Mouse (Mus musculus): Measurements from ENCODE around the gene Usp3. TPM values are rescaled to one million over a fixed set of nuclear protein-coding genes. Genes with fewer than 3 reads are reported as not detected.

Gene Usp3
- polyA plus RNA-seq, 1 experiment from 2014 or later, result 13.4 TPM

DNA sequence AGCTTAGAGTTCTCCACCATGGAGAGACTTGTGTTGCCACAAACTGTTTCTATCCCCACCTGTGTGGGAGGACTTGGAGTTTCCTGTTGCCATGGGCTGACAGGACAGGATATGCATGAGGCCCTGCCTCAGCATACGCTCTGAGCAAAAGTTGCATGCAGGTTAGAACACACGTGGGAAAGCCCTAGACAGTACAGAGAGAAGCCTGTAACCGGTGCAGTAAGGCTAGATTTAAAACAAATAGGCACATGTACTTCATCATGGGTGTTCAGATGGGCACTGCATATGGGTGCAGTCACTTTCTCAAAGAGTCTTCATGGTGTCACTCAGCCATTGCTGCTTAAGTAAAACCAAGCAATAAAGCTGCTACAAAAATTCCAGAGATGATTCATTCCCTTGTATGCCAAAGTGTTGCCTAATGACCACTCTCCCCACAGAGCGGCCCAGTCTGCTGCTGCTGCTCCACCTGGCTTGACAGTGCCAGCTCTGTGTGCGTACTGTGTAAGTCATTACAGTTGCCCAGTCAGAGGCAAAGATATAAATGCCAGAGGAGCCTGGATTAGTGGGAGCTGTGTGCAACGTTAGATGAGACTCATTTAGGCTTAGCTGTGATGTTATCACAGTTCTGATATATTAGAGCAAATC, 76.5 kb downstream of the Usp3 start:
- no peak for ATAC-seq (ENCODE audit: insufficient read depth)
- Histone ChIP-seq H3K27me3 (no peaks in the 10 kb centered on the region), H3K9ac (no peak overlapping the region), H3K36me3 (replicated peaks) (peaks cover 78% of the 10 kb centered on the region), H3K27ac (replicated peaks) (no peak overlapping the region), H3K9me3 (replicated peaks) (no peaks in the 10 kb centered on the region), H3K4me1 (replicated peaks) (peaks cover 33% of the 10 kb centered on the region), H3K4me3 (replicated peaks) (no peak overlapping the region), H3K4me2 (no peak overlapping the region)
- 76% methylated on average over 6 of the region's 6 CpGs for WGBS (ENCODE audit: insufficient replicate concordance)

DNA sequence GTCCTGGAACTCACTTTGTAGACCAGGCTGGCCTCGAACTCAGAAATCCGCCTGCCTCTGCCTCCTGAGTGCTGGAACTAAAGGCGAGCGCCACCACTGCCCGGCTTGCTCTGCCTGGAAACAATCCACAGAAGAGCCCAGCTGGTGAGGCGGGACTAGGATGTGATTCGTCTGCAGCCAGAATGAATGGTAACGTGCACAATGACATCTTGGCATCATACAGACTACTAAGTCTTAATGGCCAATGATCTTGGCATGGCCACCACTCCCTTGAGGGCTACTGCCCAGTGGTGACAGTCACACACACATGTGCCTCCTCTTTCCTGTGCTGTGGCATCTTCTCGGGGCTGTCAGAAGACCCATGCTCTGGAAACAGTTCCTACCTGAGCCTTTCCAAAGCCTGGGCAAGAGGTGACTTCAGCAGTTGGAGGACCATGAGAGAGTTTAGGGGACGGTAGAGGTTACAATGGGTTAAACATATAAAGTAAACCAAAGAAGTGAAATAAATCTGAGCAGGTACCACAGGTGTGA, 77.2 kb downstream of the Usp3 start:
- Histone ChIP-seq H3K4me1 (replicated peaks) (peaks cover 39% of the 10 kb centered on the region), H3K9ac (no peak overlapping the region), H3K4me2 (no peak overlapping the region), H3K36me3 (replicated peaks) (peaks cover 75% of the 10 kb centered on the region), H3K27me3 (no peaks in the 10 kb centered on the region), H3K27ac (replicated peaks) (no peak overlapping the region), H3K9me3 (replicated peaks) (no peaks in the 10 kb centered on the region), H3K4me3 (replicated peaks) (no peak overlapping the region)
- WGBS (ENCODE audit: insufficient replicate concordance), result 86% methylated on average over 10 of the region's 10 CpGs
- ATAC-seq (ENCODE audit: insufficient read depth), result no peak

DNA sequence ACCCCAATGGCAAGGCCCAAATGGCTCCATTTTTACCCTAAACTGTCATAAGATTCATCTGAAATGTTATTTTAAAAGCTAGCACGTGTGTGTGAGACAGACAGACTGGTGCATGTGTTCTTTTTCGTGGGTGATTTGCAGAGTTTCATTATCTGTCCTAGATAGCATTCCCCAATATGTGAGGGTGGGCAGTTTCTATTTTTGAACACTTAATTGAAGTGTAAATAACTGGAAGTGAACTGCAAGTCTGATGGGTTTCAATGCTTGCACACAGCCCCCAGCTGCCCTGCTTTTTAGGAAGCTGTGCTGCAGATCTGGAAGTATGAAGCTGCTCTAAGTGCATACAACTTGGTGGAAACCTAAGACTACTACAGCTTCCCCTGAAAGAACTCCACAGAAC, 77.8 kb downstream of the Usp3 start:
- no peak overlapping the region for H3K4me3 ChIP-seq (replicated peaks)
- H3K4me1 ChIP-seq (replicated peaks), result peaks cover 46% of the 10 kb centered on the region
- no peaks in the 10 kb centered on the region for H3K9me3 ChIP-seq (replicated peaks)
- no peak for ATAC-seq (ENCODE audit: insufficient read depth)
- no peak overlapping the region for H3K4me2 ChIP-seq
- H3K27ac ChIP-seq (replicated peaks), result no peak overlapping the region
- WGBS (ENCODE audit: insufficient replicate concordance), result 46% methylated on average over 2 of the region's 2 CpGs
- peaks cover 74% of the 10 kb centered on the region for H3K36me3 ChIP-seq (replicated peaks)
- no peak overlapping the region for H3K9ac ChIP-seq
- no peaks in the 10 kb centered on the region for H3K27me3 ChIP-seq

DNA sequence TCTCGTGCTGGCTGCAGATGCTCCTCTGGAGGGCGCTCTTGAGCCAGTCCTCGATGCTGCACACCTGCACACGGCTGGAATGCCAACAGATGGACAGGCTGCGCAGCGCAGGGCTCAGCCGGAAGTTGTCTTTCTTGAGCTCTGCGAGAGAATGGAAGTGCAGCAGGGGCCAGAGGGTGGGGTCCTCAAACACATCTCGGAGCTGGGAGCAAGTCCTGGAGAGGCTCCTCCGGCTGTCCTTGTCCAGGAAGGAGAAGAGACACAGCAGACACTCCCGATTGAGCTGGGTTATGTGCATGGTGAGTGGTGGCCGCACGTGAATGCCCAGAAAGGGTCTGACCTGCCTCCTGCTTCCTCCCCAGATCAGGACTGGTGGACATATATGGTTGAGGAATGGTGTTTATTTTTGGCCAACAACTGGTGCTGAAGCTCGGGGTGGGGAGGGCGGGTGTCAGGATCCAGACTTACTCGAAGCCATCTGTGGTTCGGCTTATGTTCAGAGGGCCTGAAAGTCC, 78.6 kb downstream of the Usp3 start, which contains the start of gene Fbxl22:
Gene Fbxl22, minus strand, starts transcription at position 338 of the 515 bp plus-strand sequence.
- H3K27ac ChIP-seq (replicated peaks), result no peak within 1 kb of the TSS
- H3K27me3 ChIP-seq, result no peaks in the 10 kb centered on the region
- H3K9ac ChIP-seq, result no peak within 1 kb of the TSS
- no peak within 1 kb of the TSS for H3K4me3 ChIP-seq (replicated peaks)
- H3K9me3 ChIP-seq (replicated peaks), result no peaks in the 10 kb centered on the region
- 73% methylated on average over 17 of the region's 17 CpGs for WGBS (ENCODE audit: insufficient replicate concordance)
- no peak within 1 kb of the TSS for H3K4me2 ChIP-seq
- ATAC-seq (ENCODE audit: insufficient read depth), result no peak
- peaks cover 74% of the 10 kb centered on the region for H3K36me3 ChIP-seq (replicated peaks)
- H3K4me1 ChIP-seq (replicated peaks), result peaks cover 53% of the 10 kb centered on the region

DNA sequence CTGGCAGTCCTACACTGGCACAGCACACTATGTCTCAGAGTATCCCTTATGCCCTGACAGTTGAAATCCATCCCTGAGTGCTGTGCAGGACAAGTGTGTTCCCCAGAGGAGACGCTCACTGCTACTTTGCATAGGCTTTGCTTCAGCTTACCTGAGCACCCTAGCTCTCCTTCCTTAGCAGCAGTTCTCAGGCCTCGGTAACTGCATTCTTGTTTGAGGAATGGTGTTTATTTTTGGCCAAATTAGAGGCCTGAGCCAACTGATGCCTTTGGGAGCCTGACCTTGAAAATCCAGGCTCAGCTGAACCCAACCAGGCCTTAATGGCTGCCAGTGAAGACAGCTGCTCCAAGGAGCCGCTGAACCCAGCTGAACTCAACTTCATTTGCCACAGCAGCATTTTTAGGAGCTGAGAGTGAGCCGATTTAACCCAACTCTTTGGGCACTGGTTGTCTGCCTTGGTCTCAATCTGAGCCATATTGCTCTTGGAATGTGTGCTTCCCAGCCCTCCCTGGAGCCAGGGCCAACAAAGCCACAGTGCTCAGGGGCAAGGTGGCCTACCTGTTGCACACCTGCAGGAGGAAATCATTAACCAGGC, 79.2 kb downstream of the Usp3 start:
- H3K4me2 ChIP-seq, result no peak overlapping the region
- H3K4me3 ChIP-seq (replicated peaks), result no peak overlapping the region
- peaks cover 75% of the 10 kb centered on the region for H3K36me3 ChIP-seq (replicated peaks)
- peaks cover 53% of the 10 kb centered on the region for H3K4me1 ChIP-seq (replicated peaks)
- H3K27me3 ChIP-seq, result no peaks in the 10 kb centered on the region
- no peak for ATAC-seq (ENCODE audit: insufficient read depth)
- no peak overlapping the region for H3K9ac ChIP-seq
- H3K9me3 ChIP-seq (replicated peaks), result no peaks in the 10 kb centered on the region
- WGBS (ENCODE audit: insufficient replicate concordance), result 87% methylated on average over 4 of the region's 4 CpGs
- H3K27ac ChIP-seq (replicated peaks), result no peak overlapping the region

DNA sequence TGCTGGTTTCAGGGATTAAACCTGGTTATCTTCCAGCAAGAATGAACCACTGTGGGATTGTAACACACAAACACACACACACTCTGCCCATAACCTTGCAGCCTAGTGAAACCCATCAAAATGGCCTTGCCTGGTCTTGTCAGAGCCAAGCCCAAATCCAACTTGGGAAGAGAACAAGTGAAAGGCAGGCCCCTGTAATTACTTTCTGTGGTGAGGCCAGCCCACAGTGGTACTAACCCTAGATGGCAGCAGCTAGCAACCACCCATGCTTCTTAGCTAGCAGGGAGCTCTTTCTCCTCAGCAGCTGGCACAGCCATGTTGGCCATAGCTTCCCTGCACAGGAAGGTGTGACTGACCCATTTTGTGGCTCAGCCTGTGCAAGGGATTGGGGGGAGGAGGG, 79.8 kb downstream of the Usp3 start:
- H3K36me3 ChIP-seq (replicated peaks), result peaks cover 75% of the 10 kb centered on the region
- H3K9ac ChIP-seq, result no peak overlapping the region
- 0 out of 2 replicates have a peak overlapping the region, but pooled peaks have one; percentile 11 for H3K4me2 ChIP-seq
- peaks cover 53% of the 10 kb centered on the region for H3K4me1 ChIP-seq (replicated peaks)
- no peak overlapping the region for H3K4me3 ChIP-seq (replicated peaks)
- H3K9me3 ChIP-seq (replicated peaks), result no peaks in the 10 kb centered on the region
- H3K27ac ChIP-seq (replicated peaks), result 0 out of 2 replicates have a peak overlapping the region, but pooled peaks have one; percentile 93
- ATAC-seq (ENCODE audit: insufficient read depth), result no peak
- H3K27me3 ChIP-seq, result no peaks in the 10 kb centered on the region

DNA sequence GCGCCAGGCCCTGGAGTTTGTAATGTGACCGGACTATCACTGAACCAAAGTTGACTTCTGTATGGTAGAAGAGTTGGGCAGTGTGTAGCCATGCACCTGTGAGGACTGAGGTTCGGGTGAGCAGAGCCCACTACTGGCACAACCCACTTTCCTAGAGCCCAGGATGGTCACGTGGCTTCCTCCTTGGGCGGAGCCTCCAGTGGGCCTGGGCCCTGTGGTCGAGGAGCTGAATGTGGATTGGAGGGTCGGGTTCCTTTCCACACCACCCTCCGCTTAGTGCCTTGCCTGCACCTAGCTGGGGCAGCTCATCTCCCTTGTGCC, 80.6 kb downstream of the Usp3 start:
- under 1% methylated on average over 8 of the region's 8 CpGs for WGBS (ENCODE audit: insufficient replicate concordance)
- Histone ChIP-seq H3K27me3 (no peaks in the 10 kb centered on the region), H3K9me3 (replicated peaks) (no peaks in the 10 kb centered on the region), H3K27ac (replicated peaks) (peak overlapping the region; percentile 93), H3K4me1 (replicated peaks) (peaks cover 56% of the 10 kb centered on the region), H3K4me2 (peak overlapping the region; percentile 97), H3K9ac (peak overlapping the region; percentile 78), H3K4me3 (replicated peaks) (peak overlapping the region; percentile 69), H3K36me3 (replicated peaks) (peaks cover 75% of the 10 kb centered on the region)
- ATAC-seq (ENCODE audit: insufficient read depth), result peak; percentile 68

DNA sequence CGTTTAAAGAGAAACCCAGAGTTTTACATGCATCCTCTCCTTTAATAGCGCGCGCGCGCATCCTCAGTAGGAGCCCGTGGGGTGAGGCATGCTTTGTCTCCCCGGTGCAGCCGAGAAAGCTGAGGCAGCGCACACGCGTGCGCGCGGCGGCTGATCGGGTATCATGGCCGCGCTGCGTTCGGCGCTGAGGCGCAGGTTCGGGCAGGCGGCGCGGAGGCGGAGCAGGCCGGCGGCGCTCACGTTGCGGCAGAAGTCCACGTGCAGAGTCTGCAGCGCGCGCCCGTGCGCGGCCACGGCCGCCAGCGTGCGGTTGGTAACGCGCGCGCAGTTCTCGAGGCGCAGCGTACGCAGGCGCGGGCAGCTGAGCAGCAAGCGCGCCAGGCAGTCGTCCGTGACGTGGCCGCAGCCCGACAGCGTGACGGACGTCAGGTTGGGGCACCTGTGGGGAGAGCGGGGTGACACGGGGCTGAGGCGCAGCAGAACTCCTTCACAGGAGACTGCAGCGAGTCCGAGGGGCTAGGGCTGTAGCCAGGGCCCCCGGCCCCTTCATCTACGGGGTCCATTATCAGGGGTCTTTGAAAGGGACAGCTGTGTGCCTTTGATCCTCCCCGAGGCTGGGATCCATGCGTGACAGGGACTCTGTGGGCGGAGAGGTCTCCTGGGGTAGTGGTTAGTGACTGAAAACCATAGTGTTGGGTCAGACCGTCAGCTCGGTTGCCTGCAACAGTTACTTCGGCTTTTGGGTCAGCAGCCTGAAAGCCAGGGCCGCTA, 81.2 kb downstream of the Usp3 start:
- Histone ChIP-seq H3K4me3 (replicated peaks) (peak overlapping the region; percentile 69), H3K36me3 (replicated peaks) (peaks cover 75% of the 10 kb centered on the region), H3K9me3 (replicated peaks) (no peaks in the 10 kb centered on the region), H3K27ac (replicated peaks) (peak overlapping the region; percentile 93), H3K4me1 (replicated peaks) (peaks cover 61% of the 10 kb centered on the region), H3K9ac (peak overlapping the region; percentile 78), H3K27me3 (no peaks in the 10 kb centered on the region), H3K4me2 (peak overlapping the region; percentile 97)
- peak; percentile 85 for ATAC-seq (ENCODE audit: insufficient read depth)
- under 1% methylated on average over 78 of the region's 78 CpGs for WGBS (ENCODE audit: insufficient replicate concordance)

DNA sequence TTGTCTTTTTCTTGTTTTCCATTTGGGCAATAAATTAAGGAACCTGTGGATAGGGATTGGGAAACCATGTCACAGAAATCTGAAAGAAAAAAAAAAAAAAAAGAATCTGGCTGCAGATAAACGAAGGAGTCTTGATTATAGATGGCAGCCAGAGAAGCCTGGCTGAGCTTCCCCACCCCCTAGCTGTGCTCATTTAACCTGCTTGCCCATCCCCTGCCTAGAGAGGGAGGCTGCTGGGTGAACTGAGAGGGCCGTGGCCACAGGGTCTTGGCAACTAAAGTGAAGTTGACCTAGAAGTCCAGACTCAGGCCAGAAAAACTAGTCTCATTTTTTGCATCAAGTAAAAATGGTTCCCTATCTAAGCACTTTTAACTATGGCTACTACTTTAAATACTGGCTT, 82.0 kb downstream of the Usp3 start:
- peak overlapping the region; percentile 97 for H3K4me2 ChIP-seq
- no peak for ATAC-seq (ENCODE audit: insufficient read depth)
- WGBS (ENCODE audit: insufficient replicate concordance), result 4% methylated on average over 2 of the region's 2 CpGs
- no peaks in the 10 kb centered on the region for H3K9me3 ChIP-seq (replicated peaks)
- peak overlapping the region; percentile 78 for H3K9ac ChIP-seq
- peak overlapping the region; percentile 93 for H3K27ac ChIP-seq (replicated peaks)
- peaks cover 70% of the 10 kb centered on the region for H3K4me1 ChIP-seq (replicated peaks)
- peaks cover 75% of the 10 kb centered on the region for H3K36me3 ChIP-seq (replicated peaks)
- no peaks in the 10 kb centered on the region for H3K27me3 ChIP-seq
- peak overlapping the region; percentile 69 for H3K4me3 ChIP-seq (replicated peaks)

DNA sequence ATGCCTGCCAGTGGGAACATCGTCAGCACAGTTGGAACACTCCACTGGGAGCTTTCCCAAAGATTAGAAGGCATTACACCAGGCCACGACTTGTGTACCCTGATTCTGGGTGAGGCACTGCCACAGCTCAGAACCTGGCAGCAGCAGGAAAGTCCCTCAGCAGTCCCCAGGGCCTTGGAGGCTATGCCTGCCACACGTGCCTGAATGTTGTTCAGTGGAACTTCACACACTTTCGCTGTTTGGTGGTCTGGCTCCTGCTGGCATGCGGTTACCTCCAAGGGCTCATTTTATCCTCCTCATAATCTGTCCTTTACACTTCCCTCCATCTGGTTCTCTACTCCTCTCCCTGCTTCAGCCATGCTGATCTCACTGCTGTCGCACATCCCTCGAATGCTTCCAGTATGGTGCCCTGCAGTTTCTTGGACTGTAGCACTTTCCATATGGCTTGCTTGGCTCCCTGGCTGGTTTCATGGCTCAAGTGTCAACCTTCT, 82.5 kb downstream of the Usp3 start:
- Histone ChIP-seq H3K4me2 (peak overlapping the region; percentile 97), H3K27me3 (no peaks in the 10 kb centered on the region), H3K27ac (replicated peaks) (peak overlapping the region; percentile 93; the same call in 1 of the 2 replicates), H3K9ac (no peak overlapping the region), H3K4me3 (replicated peaks) (peak overlapping the region; percentile 69), H3K9me3 (replicated peaks) (no peaks in the 10 kb centered on the region), H3K36me3 (replicated peaks) (peaks cover 76% of the 10 kb centered on the region), H3K4me1 (replicated peaks) (peaks cover 74% of the 10 kb centered on the region)
- no peak for ATAC-seq (ENCODE audit: insufficient read depth)
- 86% methylated on average over 7 of the region's 7 CpGs for WGBS (ENCODE audit: insufficient replicate concordance)

DNA sequence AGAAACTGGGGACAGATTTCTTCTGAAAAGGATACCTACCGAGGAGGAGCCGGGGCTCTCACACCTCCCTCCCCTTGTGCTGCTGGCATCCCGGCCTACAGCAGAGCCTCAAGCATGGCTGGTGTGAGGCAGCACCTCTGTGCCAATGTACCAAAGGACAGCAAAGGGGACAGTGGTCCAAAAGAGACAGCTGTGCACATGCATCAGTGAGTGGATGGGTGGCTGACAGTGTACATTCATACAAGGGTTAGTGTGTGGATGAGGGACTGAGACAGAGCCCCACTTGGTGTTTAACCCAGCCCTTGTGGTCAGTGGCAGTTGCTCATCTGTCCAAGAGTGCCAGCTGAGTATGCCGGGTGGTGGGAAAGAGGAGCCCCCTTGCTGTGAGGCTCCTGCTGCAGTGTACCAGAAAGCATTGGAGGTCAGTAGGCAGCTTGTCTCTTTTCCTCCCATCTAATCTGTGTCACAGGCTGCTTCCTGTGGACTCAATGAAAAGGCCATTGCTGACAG, 84.0 kb downstream of the Usp3 start:
- Histone ChIP-seq H3K4me2 (no peak overlapping the region), H3K4me1 (replicated peaks) (peaks cover 81% of the 10 kb centered on the region), H3K36me3 (replicated peaks) (peaks cover 76% of the 10 kb centered on the region), H3K27me3 (no peaks in the 10 kb centered on the region), H3K27ac (replicated peaks) (0 out of 2 replicates have a peak overlapping the region, but pooled peaks have one; percentile 19), H3K4me3 (replicated peaks) (no peak overlapping the region), H3K9me3 (replicated peaks) (no peaks in the 10 kb centered on the region), H3K9ac (no peak overlapping the region)
- ATAC-seq (ENCODE audit: insufficient read depth), result no peak
- 68% methylated on average over 4 of the region's 4 CpGs for whole genome bisulfite sequencing (ENCODE audit: insufficient replicate concordance)
